Mouse (Mus musculus) E14TG2a.4 (cell line): ENCODE data around the gene Nol3.

ENCODE experiments used
- CTCF ChIP-seq: conservative IDR thresholded peaks from 2 replicates; pipeline ENCODE4 v1.5.1; 2014; ENCODE audit warnings: low read length
- NANOG ChIP-seq: IDR thresholded peaks from 2 replicates; pipeline ENCODE4 v1.6.1; 2014; ENCODE audit warnings: borderline replicate concordance, low read length, mixed read lengths
- POU5F1 ChIP-seq: IDR thresholded peaks from 2 replicates; pipeline ENCODE4 v1.6.1; 2014; ENCODE audit warnings: low read length, borderline replicate concordance

- TF ChIP-seq CTCF (no peak), POU5F1 (no peak), NANOG (no peak)
Observed at GRCm38 (mm10) chr8:105269075-105269458, 6.9 kb upstream of the Nol3 start.
